Comparison of ENCODE assay signal across 12 mouse cellular contexts in genomic region chr9:63653666-63654065, GRCm38 (mm10). TPM values are rescaled to one million over a fixed set of nuclear protein-coding genes. Genes with fewer than 3 reads are reported as not detected.
DNase-seq lines count a peak whose midpoint lies in the region; ATAC-seq and TF ChIP-seq lines count a peak whose summit lies in the region.
"Had no signal": no experiment of that assay in that cellular context is flagged by ENCODE, and none has a peak within 500 bp of the region (broad histone marks: within the 10 kb centered on the region; RNA-seq: fewer than 3 reads in every experiment).

No protein-coding gene starts in this region.

- peak; percentile 64 for DNase-seq in forebrain, embryonic 11.5 days (ENCODE audit: low spot score)
- DNase-seq in lung, postnatal 0 days (ENCODE audit: low spot score) = peak; percentile 49
- no peak for DNase-seq in lung, adult 18-20 months
- peak; percentile 71 for DNase-seq in kidney, postnatal 10 days
- DNase-seq in testis, postnatal 10 days (ENCODE audit: low spot score) = peak; percentile 83
- no peak for DNase-seq in urinary bladder, postnatal 10 days (ENCODE audit: low spot score)
- no peak for DNase-seq in cerebellum, adult 8-10 months
- DNase-seq: adrenal gland, postnatal 25 days; B cell, adult 2 months; layer of hippocampus, postnatal 36 days had no signal

- H3K4me3 ChIP-seq in forebrain, embryonic 11.5 days (ENCODE audit: low read depth, low read length) = no peak overlapping the region
- no peak overlapping the region for H3K4me3 ChIP-seq in forebrain, embryonic 16.5 days (replicated peaks; ENCODE audit: low read length)
- no peak overlapping the region for H3K4me3 ChIP-seq in lung, postnatal 0 days (ENCODE audit: low read depth, low read length)

- no peak overlapping the region for H3K9ac ChIP-seq in forebrain, embryonic 11.5 days (ENCODE audit: low read length)
- no peak overlapping the region for H3K9ac ChIP-seq in forebrain, embryonic 16.5 days (replicated peaks; ENCODE audit: low read depth, low read length)
- no peak overlapping the region for H3K9ac ChIP-seq in lung, postnatal 0 days (replicated peaks; ENCODE audit: low read depth)

- H3K4me2 ChIP-seq in forebrain, embryonic 11.5 days (ENCODE audit: low read depth, low read length, severe bottlenecking) = no peak overlapping the region
- H3K4me2 ChIP-seq in forebrain, embryonic 16.5 days (ENCODE audit: low read length) = no peak overlapping the region
- H3K4me2 ChIP-seq in lung, postnatal 0 days (replicated peaks; ENCODE audit: low read depth, low read length) = no peak overlapping the region

- H3K36me3 ChIP-seq in forebrain, embryonic 11.5 days (ENCODE audit: control insufficient read depth, insufficient read depth, low read length) = no peaks in the 10 kb centered on the region; the same call in 1 of the 2 replicates
- no peaks in the 10 kb centered on the region for H3K36me3 ChIP-seq in forebrain, embryonic 16.5 days (ENCODE audit: control insufficient read depth, insufficient read depth)
- peaks cover 14% of the 10 kb centered on the region for H3K36me3 ChIP-seq in lung, postnatal 0 days (ENCODE audit: insufficient read depth, low read length)

- no peak for TF ChIP-seq CTCF in lung, postnatal 0 days (IDR thresholded peaks at IDR 0.05)

- 20% methylated on average over 7 of the region's 7 CpGs for WGBS in forebrain, embryonic 11.5 days
- 10% methylated on average over 7 of the region's 7 CpGs for WGBS in forebrain, embryonic 16.5 days
- WGBS in lung, postnatal 0 days = 49% methylated on average over 7 of the region's 7 CpGs

- no peaks in the 10 kb centered on the region for H3K9me3 ChIP-seq in forebrain, embryonic 11.5 days (ENCODE audit: control insufficient read depth, low read length)
- H3K9me3 ChIP-seq in forebrain, embryonic 16.5 days (ENCODE audit: control insufficient read depth, low read length) = no peaks in the 10 kb centered on the region
- H3K9me3 ChIP-seq in lung, postnatal 0 days (ENCODE audit: low read length) = no peaks in the 10 kb centered on the region

- 0 out of 2 replicates have a peak, but pooled peaks have one; percentile 12 for ATAC-seq in forebrain, embryonic 11.5 days (replicated peaks; ENCODE audit: low FRiP score)
- no peak for ATAC-seq in forebrain, embryonic 16.5 days
- ATAC-seq in lung, postnatal 0 days = no peak

- TF ChIP-seq EP300 in lung, postnatal 0 days (IDR thresholded peaks at IDR 0.05) = no peak

- H3K27ac ChIP-seq in forebrain, embryonic 11.5 days (ENCODE audit: low read depth, low read length) = peak overlapping the region; percentile 58; the same call in 1 of the 2 replicates
- H3K27ac ChIP-seq in forebrain, embryonic 16.5 days (ENCODE audit: low read length) = no peak overlapping the region
- no peak overlapping the region for H3K27ac ChIP-seq in lung, postnatal 0 days (ENCODE audit: low read length)

- no peaks in the 10 kb centered on the region for H3K27me3 ChIP-seq in forebrain, embryonic 11.5 days (ENCODE audit: control insufficient read depth, insufficient read depth, low read length)
- H3K27me3 ChIP-seq in forebrain, embryonic 16.5 days (replicated peaks; ENCODE audit: control insufficient read depth, insufficient read depth, low read length) = no peaks in the 10 kb centered on the region
- no peaks in the 10 kb centered on the region for H3K27me3 ChIP-seq in lung, postnatal 0 days (replicated peaks; ENCODE audit: insufficient read depth, low read length)

- peaks cover 6% of the 10 kb centered on the region; the same call in 1 of the 2 replicates for H3K4me1 ChIP-seq in forebrain, embryonic 11.5 days (replicated peaks; ENCODE audit: control insufficient read depth, insufficient read depth, low read length)
- peaks cover 23% of the 10 kb centered on the region for H3K4me1 ChIP-seq in forebrain, embryonic 16.5 days (replicated peaks; ENCODE audit: control insufficient read depth, insufficient read depth, low read length)
- H3K4me1 ChIP-seq in lung, postnatal 0 days (ENCODE audit: insufficient read depth, low read depth, low read length) = peaks cover 17% of the 10 kb centered on the region; the same call in 1 of the 2 replicates

RNA-seq across cellular contexts. Expression of gene Aagab, which starts 51.2 kb away (rescaled TPM):
- 48.3 and 48.4 TPM in 2 replicates for polyA plus RNA-seq in forebrain, embryonic 11.5 days (2014; fragmentation: Nextera tagmentation; extraction: Ambion mirVana)
- polyA plus RNA-seq in forebrain, embryonic 16.5 days (2015; fragmentation: Nextera tagmentation; extraction: Ambion mirVana) = 58.5 and 65.1 TPM in 2 replicates
- 17.0 and 20.5 TPM in 2 replicates for polyA plus RNA-seq in lung, postnatal 0 days (2015; fragmentation: Nextera tagmentation; extraction: Ambion mirVana)

RNA-seq across cellular contexts. Expression of gene Iqch, which starts 51.4 kb away (rescaled TPM):
- 0.17 TPM in 1 of 2 replicates, not detected in the other for polyA plus RNA-seq in forebrain, embryonic 11.5 days (2014; fragmentation: Nextera tagmentation; extraction: Ambion mirVana)
- 0.10 and 0.24 TPM in 2 replicates for polyA plus RNA-seq in forebrain, embryonic 16.5 days (2015; fragmentation: Nextera tagmentation; extraction: Ambion mirVana)
- 0.06 and 0.24 TPM in 2 replicates for polyA plus RNA-seq in lung, postnatal 0 days (2015; fragmentation: Nextera tagmentation; extraction: Ambion mirVana)
- polyA plus RNA-seq: liver, embryonic 16.5 days had no signal

Comparison
In these comparisons a context has a peak if more than half of its experiments do, and no peak if none do; other contexts are left out.
1. DNase-seq: peak in forebrain, embryonic 11.5 days (single experiment), lung, postnatal 0 days (single experiment), kidney, postnatal 10 days (single experiment) and testis, postnatal 10 days (single experiment); none in lung, adult 18-20 months (0 of 2), urinary bladder, postnatal 10 days (single experiment) and cerebellum, adult 8-10 months (single experiment).